Mouse (Mus musculus) kidney, adult 8-10 months (tissue): ENCODE results near the gene Birc6.

Experiments used
- DNase-seq, 2 experiments: peaks; one replicate each; pipeline ENCODE4 v3.0.0; 2022

Birc6 gene

GRCm38 (mm10) chr17:74527729-74528607 is at the start of gene Birc6:
Birc6 (plus strand) TSS chr17:74528295.
- DNase-seq: peak; percentile 100

- no peak for DNase-seq
Measured at GRCm38 (mm10) chr17:74480361-74481069, 47.6 kb upstream of the Birc6 start.

- peak; percentile 97 to 99 for DNase-seq
Measured at GRCm38 (mm10) chr17:74489024-74489900, 38.8 kb upstream of the Birc6 start, which contains the start of gene Yipf4. Yipf4 (plus strand) TSS chr17:74489493.

- no peak for DNase-seq
Measured at GRCm38 (mm10) chr17:74489901-74490220, 38.2 kb upstream of the Birc6 start.

GRCm38 (mm10) chr17:74491565-74491964 is 36.5 kb upstream of the Birc6 start:
- DNase-seq: no peak

- no peak for DNase-seq
Measured at GRCm38 (mm10) chr17:74500204-74500603, 27.9 kb upstream of the Birc6 start.

- no peak for DNase-seq
Measured at GRCm38 (mm10) chr17:74501085-74501484, 27.0 kb upstream of the Birc6 start.

GRCm38 (mm10) chr17:74507934-74508333 is 20.2 kb upstream of the Birc6 start:
- no peak for DNase-seq

GRCm38 (mm10) chr17:74508600-74508999 is 19.5 kb upstream of the Birc6 start:
- DNase-seq: no peak

GRCm38 (mm10) chr17:74512308-74512707 is 15.8 kb upstream of the Birc6 start:
- no peak for DNase-seq

GRCm38 (mm10) chr17:74522797-74523723 is 5.0 kb upstream of the Birc6 start:
- DNase-seq: no peak

GRCm38 (mm10) chr17:74526117-74526516 is 2.0 kb upstream of the Birc6 start:
- DNase-seq: no peak

GRCm38 (mm10) chr17:74526806-74527653 is 1.1 kb upstream of the Birc6 start:
- DNase-seq: peak in 1 of 2 experiments; percentile 7

- no peak for DNase-seq
Measured at GRCm38 (mm10) chr17:74528648-74529532, 795 bp downstream of the Birc6 start.

GRCm38 (mm10) chr17:74529533-74529824 is 1.4 kb downstream of the Birc6 start:
- DNase-seq: peak; percentile 11 to 12

- no peak for DNase-seq
Measured at GRCm38 (mm10) chr17:74534971-74535370, 6.9 kb downstream of the Birc6 start.

- DNase-seq: no peak
Measured at GRCm38 (mm10) chr17:74537526-74537925, 9.4 kb downstream of the Birc6 start.

GRCm38 (mm10) chr17:74543615-74544014 is 15.5 kb downstream of the Birc6 start:
- DNase-seq: no peak

- no peak for DNase-seq
Measured at GRCm38 (mm10) chr17:74554118-74554517, 26.0 kb downstream of the Birc6 start.

GRCm38 (mm10) chr17:74559891-74560290 is 31.8 kb downstream of the Birc6 start:
- no peak for DNase-seq
